Mouse (Mus musculus) left cerebral cortex, postnatal 25 days (tissue): ENCODE data around the gene Them7. TPM values are rescaled to one million over a fixed set of nuclear protein-coding genes. Genes with fewer than 3 reads are reported as not detected.

ENCODE experiments used
- DNase-seq, 2 experiments: peaks; one replicate each; pipeline ENCODE4 v3.0.0; 2022; ENCODE audit warnings: low spot score in 2 of 2, mixed read lengths in 1 of 2
- intact Hi-C: fragments of 180-260 bp; cut with DNase I; formaldehyde crosslinking; loops from one replicate; pipeline ENCODE4 v1.15.1; 2025
- total RNA-seq, 2 experiments: library from RNA; stranded (reverse); gene quantifications; 2 replicates each; pipeline ENCODE4 v1.2.3; 2021

The Them7 gene
- not detected for total RNA-seq

DNA sequence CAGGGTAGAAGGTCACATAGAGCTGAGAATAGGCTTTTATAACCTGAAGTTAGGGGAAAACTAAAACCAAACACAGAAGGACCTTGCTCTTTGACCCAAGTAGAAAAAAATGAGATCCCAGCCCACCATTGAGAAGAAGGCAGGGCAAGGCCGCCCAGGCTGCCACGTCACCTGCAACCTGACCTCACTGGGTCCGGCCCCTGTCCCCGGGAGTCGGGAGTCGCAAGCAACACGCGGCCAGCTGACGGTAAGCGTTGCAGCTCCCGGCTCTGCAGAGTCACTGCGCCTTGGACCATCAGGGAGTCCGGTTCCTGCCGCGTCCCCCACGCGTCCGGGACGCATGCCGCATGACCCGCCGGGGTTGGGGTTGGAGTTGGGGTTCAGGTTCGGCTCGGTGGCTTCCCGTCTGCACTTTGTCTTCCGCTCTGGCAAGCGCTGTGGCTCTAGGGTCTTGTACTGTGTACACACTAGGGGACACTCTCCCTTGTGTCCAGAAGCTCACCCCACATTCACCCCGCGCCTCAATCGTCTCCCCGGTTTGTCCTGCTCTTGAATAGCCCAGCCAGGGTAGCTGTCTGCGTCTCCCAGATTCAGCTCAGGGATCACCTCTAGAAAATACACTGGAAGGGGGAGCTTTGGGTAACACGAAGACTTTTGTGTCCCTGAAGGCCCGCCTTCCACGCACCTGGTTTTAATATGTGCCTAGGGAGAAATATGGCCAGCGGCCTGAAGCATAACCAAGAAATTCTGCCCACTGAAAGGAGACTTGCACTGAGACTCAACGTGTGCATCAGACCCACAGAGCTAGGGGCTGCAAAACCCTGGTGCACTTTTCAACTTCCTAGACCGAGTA, at the start of gene Them7:
TSS of gene Them7 (plus strand) at position 187 of the 853 bp plus-strand sequence.
- intact Hi-C loops: no loop called here
- no peak for DNase-seq

GRCm38 (mm10) chr2:105178871-105179270, 45.2 kb upstream of the Them7 start:
- DNase-seq: no peak
- intact Hi-C loops: no loop called here

GRCm38 (mm10) chr2:105182501-105182900, 41.6 kb upstream of the Them7 start:
- intact Hi-C loops: no loop called here
- no peak for DNase-seq

- intact Hi-C loops: loop anchor here (5.0 kb wide), 1 partner anchor 73 kb away; no protein-coding TSS in a partner anchor
- DNase-seq: no peak
These were observed 39.0 kb upstream of the Them7 start for GRCm38 (mm10) chr2:105185140-105185539.

DNA sequence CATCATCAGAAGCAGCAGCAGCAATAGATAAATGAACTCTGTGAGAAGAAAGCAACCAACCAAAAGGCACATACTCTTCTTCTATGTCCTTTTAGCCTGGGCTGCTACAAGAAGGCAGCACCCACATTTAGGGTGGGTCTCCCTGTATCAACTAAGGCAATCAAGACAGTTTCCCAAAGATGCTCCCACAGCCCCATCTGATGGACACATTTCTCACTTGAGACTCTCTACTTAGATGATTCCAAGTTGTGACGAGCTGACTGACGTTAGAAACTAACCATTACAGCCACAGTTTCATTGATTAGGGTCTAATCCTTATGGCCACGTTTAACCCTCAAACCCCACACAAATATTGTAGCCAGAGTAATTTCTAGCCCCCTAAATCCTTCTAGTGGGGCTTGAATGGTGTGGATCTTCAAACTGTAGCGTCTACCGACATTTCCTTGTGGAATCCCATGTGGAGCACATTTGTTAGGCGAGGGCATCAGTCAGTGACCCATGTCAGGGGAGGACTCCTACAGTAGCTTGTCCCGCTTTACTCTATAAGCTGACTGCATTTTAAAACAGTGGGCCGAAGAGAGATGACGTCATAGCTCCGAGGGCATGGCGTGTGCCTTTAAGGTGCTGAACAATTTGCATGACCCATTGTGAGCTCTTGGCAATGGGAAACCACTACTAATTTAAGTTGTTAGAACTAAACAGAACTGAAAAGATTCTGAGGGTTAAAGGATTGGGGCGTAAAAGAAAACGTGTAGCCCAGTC, 38.2 kb upstream of the Them7 start:
- intact Hi-C loops: loop anchor here (5.0 kb wide), 1 partner anchor 74 kb away; no protein-coding TSS in a partner anchor
- no peak for DNase-seq

DNA sequence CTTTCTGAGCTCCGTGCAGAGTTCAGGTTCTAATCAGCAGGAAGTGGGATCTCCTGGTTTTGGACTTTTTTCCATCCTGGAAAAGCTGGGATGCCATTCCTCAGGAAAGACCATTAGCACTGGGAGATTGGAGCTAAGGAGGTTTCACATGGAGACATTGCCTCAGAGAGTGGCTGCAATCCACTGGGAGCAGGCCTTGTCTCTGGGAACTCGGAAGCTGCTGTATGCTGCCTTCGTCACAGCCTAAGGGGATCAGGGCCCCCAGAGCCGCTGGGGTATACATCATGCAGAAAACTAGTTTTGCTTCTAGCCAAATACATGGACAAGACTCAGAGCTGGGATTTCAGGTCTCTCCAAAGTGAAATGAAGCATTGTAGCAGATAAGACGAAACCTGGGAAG, 37.5 kb upstream of the Them7 start:
- no peak for DNase-seq
- intact Hi-C loops: loop anchor here (5.0 kb wide), 1 partner anchor 74 kb away; no protein-coding TSS in a partner anchor

- DNase-seq: no peak
- intact Hi-C loops: loop anchor here (5.0 kb wide), 1 partner anchor 76 kb away; no protein-coding TSS in a partner anchor
These were observed 35.9 kb upstream of the Them7 start for GRCm38 (mm10) chr2:105188182-105188581.

DNA sequence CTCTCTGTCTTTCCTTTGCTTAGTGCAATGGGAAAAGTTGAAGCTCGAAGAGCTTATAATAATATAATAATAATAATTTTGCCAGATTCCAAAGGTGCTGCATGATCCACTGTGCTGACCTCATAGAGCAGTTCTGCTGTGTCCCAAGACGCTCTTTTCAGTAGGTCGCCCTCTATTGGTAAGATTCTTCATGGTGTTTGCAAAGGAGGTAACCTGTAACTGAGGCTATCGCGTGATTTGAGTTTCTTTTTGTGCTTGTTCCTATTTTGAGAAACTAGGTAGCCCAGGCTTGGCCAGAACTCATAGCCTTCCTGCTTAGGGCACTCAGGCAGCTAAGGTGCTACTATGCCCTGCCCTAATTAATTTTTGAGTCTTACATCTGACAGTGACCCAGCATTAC, 34.8 kb upstream of the Them7 start:
- DNase-seq: no peak
- intact Hi-C loops: loop anchor here (5.0 kb wide), 1 partner anchor 77 kb away; no protein-coding TSS in a partner anchor

DNA sequence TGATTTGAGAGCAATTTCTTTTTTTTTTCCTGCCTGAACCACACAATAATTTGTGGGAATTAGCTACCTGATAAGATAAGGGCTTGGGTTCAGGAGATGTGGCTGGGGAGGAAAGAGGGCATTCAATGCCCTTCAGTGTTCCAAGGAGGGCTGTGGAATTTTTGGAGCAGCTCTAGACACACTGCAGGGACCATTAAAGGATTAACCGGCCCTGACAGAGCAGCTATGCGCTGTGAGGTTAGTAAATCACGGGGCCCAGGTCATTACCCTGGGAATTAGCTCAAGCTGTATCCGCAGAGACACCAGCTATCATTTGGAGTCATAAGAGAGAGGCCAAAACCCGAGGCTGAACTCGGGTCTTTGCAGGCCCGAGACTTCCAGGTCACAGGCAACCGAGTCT, 24.0 kb upstream of the Them7 start:
- intact Hi-C loops: no loop called here
- no peak for DNase-seq

DNA sequence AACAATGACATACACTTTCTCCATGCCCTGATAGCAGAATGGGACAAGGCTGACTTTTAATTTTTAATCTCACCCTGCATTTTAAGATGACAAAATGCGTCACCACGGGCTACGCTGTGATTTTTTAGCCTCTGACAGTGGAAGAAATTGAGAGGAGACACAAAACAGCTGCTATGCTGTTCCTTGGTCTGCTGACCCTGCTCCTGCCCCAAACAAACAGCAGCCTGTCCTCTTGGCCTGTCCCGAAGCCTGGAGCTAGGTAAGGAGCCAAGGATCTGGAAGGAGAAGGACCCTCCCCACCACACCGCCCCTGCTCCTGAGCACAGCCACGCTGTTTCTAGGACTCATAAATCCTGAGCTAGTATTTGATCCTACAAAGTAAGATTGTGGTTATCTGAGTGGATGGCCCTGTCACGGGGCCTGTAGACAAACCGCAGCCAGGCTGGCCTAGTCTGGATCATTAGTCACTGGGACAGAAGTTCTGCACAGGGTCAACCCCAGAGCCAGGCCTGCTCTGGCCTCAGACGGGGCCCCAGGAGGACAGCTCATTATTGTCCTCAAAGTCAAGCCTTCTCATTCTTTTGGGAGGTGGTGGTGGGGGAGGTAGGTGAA, 17.5 kb upstream of the Them7 start:
- intact Hi-C loops: no loop called here
- no peak for DNase-seq

DNA sequence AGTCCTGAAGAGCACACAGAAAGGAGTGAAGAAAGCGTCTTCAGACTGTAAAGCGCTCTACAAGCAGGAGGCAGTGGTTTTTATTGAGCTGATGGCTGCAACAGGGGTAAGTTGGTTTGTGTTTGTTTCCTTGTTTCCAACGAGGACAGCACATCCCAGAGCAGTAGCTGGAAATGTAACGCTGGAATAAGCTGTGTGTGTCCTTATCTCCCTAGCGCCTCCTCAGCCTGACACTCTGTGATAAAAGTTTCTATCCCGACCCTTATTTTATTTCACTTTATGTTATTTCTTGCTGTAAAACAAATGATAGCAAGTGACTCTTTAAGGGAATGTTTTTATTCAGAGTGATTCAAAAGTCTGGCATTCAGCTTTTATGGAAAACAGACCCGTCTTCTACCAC, 11.3 kb upstream of the Them7 start:
- intact Hi-C loops: no loop called here
- no peak for DNase-seq

DNA sequence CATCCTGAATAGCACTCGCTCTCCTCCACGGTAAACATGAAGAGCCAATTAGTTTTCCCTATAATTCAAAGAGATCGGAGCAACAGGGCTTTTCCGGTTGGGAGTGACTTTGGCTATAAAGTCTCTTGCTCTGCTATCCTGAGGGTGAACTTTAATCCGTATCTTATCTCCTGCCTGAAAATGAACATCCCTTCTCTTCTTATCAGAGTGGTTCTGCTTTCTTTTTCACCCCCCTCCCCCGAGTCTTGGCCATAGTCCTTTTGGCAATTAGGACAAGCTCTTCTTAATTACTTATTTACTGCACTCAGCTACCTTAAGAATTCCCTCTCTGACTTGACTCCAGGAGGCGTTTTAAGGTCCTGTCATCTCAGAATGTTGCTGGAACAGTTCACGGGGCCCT, 8.2 kb upstream of the Them7 start:
- intact Hi-C loops: no loop called here
- DNase-seq: no peak

DNA sequence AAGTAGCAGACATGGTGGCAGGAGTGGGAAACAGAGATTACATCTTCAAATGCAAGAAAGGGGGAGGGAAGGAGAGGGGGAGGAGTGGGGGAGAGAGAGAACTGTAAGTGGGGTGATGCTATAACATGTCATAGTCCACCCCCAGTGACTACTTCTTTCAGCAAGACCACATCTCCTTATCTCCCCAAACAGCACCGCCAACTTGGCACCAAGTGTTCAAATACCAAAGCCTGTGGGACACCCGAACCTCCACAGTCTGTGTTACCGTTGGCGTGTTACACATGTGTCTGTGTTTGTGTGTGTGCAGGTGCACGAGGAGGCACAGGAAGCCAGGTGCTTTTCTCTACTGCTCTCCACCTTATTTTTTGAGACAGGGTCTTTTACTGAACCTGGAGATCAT, 4.9 kb upstream of the Them7 start:
- DNase-seq: no peak
- intact Hi-C loops: no loop called here

- DNase-seq: no peak
- intact Hi-C loops: no loop called here
These were observed 4.5 kb upstream of the Them7 start for GRCm38 (mm10) chr2:105219664-105220063.

DNA sequence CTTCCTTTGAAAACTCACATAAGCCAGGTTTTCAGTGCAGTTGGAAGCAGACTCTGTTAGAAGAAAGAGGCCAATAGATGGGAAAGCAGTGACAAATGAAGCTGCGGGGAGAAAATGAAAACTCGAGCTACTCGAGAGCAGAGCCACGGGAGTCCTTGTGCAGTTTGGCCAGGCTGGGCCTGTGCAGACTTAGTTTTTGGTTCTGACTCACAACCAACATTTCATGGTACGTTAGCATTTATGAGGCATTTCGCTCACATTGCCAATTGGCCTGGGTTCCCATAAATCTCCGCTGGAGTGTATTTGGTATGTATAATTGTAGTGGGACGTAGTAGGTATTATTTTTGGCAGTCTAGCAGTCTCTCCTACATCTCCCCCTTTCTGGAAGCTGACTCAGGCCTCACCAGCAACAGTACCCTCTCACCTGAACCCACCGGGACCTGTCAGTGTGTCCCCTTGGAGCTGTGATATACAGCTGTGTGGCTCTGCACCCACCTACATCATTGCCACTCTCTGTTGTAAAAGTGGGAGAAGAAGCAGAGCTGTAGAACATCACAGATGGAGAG, 3.3 kb upstream of the Them7 start:
- peak in 1 of 2 experiments; percentile 14 for DNase-seq
- intact Hi-C loops: no loop called here

DNA sequence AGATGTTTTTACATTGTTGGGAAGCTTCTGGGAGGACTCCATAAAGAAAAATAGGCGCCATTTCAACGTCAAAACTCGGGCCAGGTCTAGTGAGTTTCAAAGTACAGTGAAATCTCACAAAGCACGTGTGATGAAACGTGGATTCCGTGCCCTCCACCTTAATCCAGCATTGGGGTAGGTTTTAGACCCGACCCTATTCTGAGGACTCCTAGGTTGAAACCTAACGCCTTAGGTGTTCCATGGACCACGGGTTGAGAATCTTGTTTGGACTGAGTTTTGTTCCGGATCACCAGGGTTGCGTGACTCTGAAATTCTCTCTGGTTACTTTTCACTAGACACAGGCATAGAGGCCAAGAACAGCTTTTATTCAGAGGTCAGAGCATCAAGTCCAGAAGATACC, 514 bp upstream of the Them7 start:
- no peak for DNase-seq
- intact Hi-C loops: no loop called here

DNA sequence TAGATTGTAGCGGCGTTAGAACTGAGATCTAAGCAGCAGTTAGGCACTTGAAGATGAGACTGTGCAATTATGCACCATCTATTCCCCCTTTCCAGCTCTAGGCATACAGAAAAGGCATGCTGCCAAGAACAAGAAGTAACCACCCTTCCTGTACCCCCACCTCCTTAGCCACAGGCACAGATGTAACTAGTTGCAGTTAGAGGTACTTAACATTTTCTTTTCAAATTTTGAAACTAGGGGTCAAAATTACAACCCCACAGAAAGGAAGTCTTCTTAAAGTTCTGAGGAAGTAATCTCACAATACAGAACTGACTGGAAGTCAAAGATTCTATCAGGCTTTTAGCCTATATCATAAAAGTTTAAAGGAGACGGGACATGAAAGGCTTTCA, 861 bp downstream of the Them7 start:
- no peak for DNase-seq
- intact Hi-C loops: no loop called here

- no peak for DNase-seq
- intact Hi-C loops: no loop called here
These were observed 2.3 kb downstream of the Them7 start for GRCm38 (mm10) chr2:105226297-105226958.

DNA sequence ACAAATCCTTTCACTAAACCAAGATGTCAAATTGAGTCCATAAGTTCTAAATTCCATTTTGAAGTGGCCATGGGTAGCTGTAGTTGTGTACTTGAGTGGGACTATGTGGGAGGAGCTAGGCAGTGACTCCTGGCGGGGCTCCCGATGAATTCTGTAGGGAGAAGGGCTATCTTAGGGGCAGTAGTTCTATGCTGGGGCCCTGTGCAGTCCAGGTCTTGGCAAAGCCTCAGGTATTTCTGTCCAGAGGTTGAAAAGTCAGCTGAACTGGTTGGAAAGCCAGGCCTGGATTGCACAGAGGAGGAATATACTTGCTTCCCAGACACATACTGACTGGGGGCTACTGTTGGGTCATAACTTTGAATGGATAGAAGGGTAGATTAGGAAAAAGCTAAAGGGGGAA, 4.3 kb downstream of the Them7 start:
- no peak for DNase-seq
- intact Hi-C loops: no loop called here
